ENCODE assay signal across 28 mouse cellular contexts in genomic region chr19:31868971-31869370, GRCm38 (mm10). TPM values are rescaled to one million over a fixed set of nuclear protein-coding genes. Genes with fewer than 3 reads are reported as not detected.
DNase-seq lines count a peak whose midpoint lies in the region; ATAC-seq and TF ChIP-seq lines count a peak whose summit lies in the region.
"Had no signal": no experiment of that assay in that cellular context is flagged by ENCODE, and none has a peak within 500 bp of the region (broad histone marks: within the 10 kb centered on the region; RNA-seq: fewer than 3 reads in every experiment).

No protein-coding gene starts in this region.

- H3K4me2 ChIP-seq in intestine, embryonic 14.5 days (ENCODE audit: low read length): peak overlapping the region; percentile 30
- no peak overlapping the region for H3K4me2 ChIP-seq in liver, embryonic 11.5 days
- peak overlapping the region; percentile 56 for H3K4me2 ChIP-seq in liver, postnatal 0 days (ENCODE audit: low read depth, low read length)
- H3K4me2 ChIP-seq in heart, embryonic 11.5 days: no peak overlapping the region
- no peak overlapping the region for H3K4me2 ChIP-seq in midbrain, embryonic 11.5 days
- H3K4me2 ChIP-seq: forebrain, embryonic 15.5 days; limb, embryonic 13.5 days; lung, embryonic 15.5 days had no signal

- TF ChIP-seq POLR2A in kidney, adult 2 months (IDR thresholded peaks at IDR 0.05; ENCODE audit: low read depth, low read length): no peak

- WGBS in kidney, adult 2 months: 51% methylated on average over 6 of the region's 6 CpGs
- WGBS in intestine, embryonic 14.5 days: 73% methylated on average over 6 of the region's 6 CpGs
- 72% methylated on average over 6 of the region's 6 CpGs for WGBS in liver, embryonic 11.5 days
- WGBS in liver, postnatal 0 days (ENCODE audit: insufficient replicate concordance): 62% methylated on average over 6 of the region's 6 CpGs
- WGBS in heart, embryonic 11.5 days (ENCODE audit: insufficient replicate concordance): 80% methylated on average over 6 of the region's 6 CpGs
- WGBS in midbrain, embryonic 11.5 days: 92% methylated on average over 6 of the region's 6 CpGs

- no peak for TF ChIP-seq EP300 in liver, postnatal 0 days (IDR thresholded peaks at IDR 0.05; ENCODE audit: low read depth)

- ATAC-seq in intestine, embryonic 14.5 days (replicated peaks; ENCODE audit: low FRiP score, low TSS enrichment, low read depth): no peak
- ATAC-seq in liver, embryonic 11.5 days (replicated peaks; ENCODE audit: low FRiP score): no peak
- ATAC-seq in liver, postnatal 0 days: peak; percentile 39
- ATAC-seq in heart, embryonic 11.5 days (replicated peaks; ENCODE audit: insufficient number of reproducible peaks, low FRiP score, low TSS enrichment): no peak
- no peak for ATAC-seq in midbrain, embryonic 11.5 days (ENCODE audit: low FRiP score)
- ATAC-seq: CD4-positive, CD25-positive, alpha-beta regulatory T cell, adult 4 months; forebrain, embryonic 15.5 days; hindbrain, postnatal 0 days had no signal

- no peaks in the 10 kb centered on the region for H3K4me1 ChIP-seq in kidney, adult 2 months (ENCODE audit: control insufficient read depth, insufficient read depth, low read length)
- H3K4me1 ChIP-seq in intestine, embryonic 14.5 days (replicated peaks; ENCODE audit: control insufficient read depth, insufficient read depth, low read length): 0 out of 2 replicates have a peak, but pooled peaks cover 3% of the 10 kb centered on the region
- no peaks in the 10 kb centered on the region for H3K4me1 ChIP-seq in liver, embryonic 11.5 days (replicated peaks; ENCODE audit: control insufficient read depth, insufficient read depth, low read length)
- H3K4me1 ChIP-seq in liver, postnatal 0 days (ENCODE audit: insufficient read depth): no peaks in the 10 kb centered on the region
- no peaks in the 10 kb centered on the region for H3K4me1 ChIP-seq in heart, embryonic 11.5 days (ENCODE audit: control insufficient read depth, insufficient read depth, low read length)
- H3K4me1 ChIP-seq in midbrain, embryonic 11.5 days (ENCODE audit: control insufficient read depth, insufficient read depth, low read length): no peaks in the 10 kb centered on the region
- H3K4me1 ChIP-seq: forebrain, embryonic 15.5 days; heart, embryonic 10.5 days; limb, embryonic 13.5 days; lung, embryonic 15.5 days had no signal

- 0 out of 2 replicates have a peak overlapping the region, but pooled peaks have one; percentile 22 for H3K9ac ChIP-seq in intestine, embryonic 14.5 days (ENCODE audit: low read length)
- H3K9ac ChIP-seq in liver, embryonic 11.5 days (ENCODE audit: low read depth, low read length): no peak overlapping the region
- H3K9ac ChIP-seq in liver, postnatal 0 days (replicated peaks): peak overlapping the region; percentile 62
- no peak overlapping the region for H3K9ac ChIP-seq in heart, embryonic 11.5 days (ENCODE audit: low read depth, low read length)
- H3K9ac ChIP-seq in midbrain, embryonic 11.5 days (ENCODE audit: low read length): no peak overlapping the region
- H3K9ac ChIP-seq: forebrain, embryonic 15.5 days; limb, embryonic 13.5 days; lung, embryonic 15.5 days had no signal

- no peak for TF ChIP-seq CTCF in kidney, adult 2 months (conservative IDR thresholded peaks at IDR 0.05; ENCODE audit: insufficient read depth, insufficient read length, low read depth, low read length)
- no peak for TF ChIP-seq CTCF in liver, postnatal 0 days (IDR thresholded peaks at IDR 0.05; ENCODE audit: low read depth)

- no peaks in the 10 kb centered on the region for H3K36me3 ChIP-seq in kidney, adult 2 months (ENCODE audit: control insufficient read depth, insufficient read depth, low read length)
- no peaks in the 10 kb centered on the region for H3K36me3 ChIP-seq in intestine, embryonic 14.5 days (ENCODE audit: control insufficient read depth, insufficient read depth, low read length)
- H3K36me3 ChIP-seq in liver, embryonic 11.5 days (ENCODE audit: control insufficient read depth, insufficient read depth, low read length): no peaks in the 10 kb centered on the region
- H3K36me3 ChIP-seq in liver, postnatal 0 days (replicated peaks; ENCODE audit: insufficient read depth, low read length): no peaks in the 10 kb centered on the region
- no peaks in the 10 kb centered on the region for H3K36me3 ChIP-seq in heart, embryonic 11.5 days (ENCODE audit: control insufficient read depth, insufficient read depth, low read length)
- H3K36me3 ChIP-seq in midbrain, embryonic 11.5 days (ENCODE audit: control insufficient read depth, insufficient read depth, low read length): no peaks in the 10 kb centered on the region
- H3K36me3 ChIP-seq: forebrain, embryonic 15.5 days; heart, embryonic 10.5 days; limb, embryonic 13.5 days; lung, embryonic 15.5 days had no signal

- peak overlapping the region; percentile 86 for H3K4me3 ChIP-seq in kidney, adult 2 months (ENCODE audit: insufficient read depth, low read depth, low read length)
- peak overlapping the region; percentile 22 for H3K4me3 ChIP-seq in intestine, embryonic 14.5 days (ENCODE audit: low read depth, low read length)
- H3K4me3 ChIP-seq in liver, embryonic 11.5 days (ENCODE audit: low read depth, low read length): peak overlapping the region; percentile 35
- peak overlapping the region; percentile 49 for H3K4me3 ChIP-seq in liver, postnatal 0 days (ENCODE audit: low read depth, low read length)
- no peak overlapping the region for H3K4me3 ChIP-seq in heart, embryonic 11.5 days (ENCODE audit: low read depth, low read length)
- no peak overlapping the region for H3K4me3 ChIP-seq in midbrain, embryonic 11.5 days (ENCODE audit: low read depth, low read length)
- H3K4me3 ChIP-seq: forebrain, embryonic 15.5 days; heart, embryonic 10.5 days; limb, embryonic 13.5 days; lung, embryonic 15.5 days; megakaryocyte, embryonic 14.5 days had no signal

- no peaks in the 10 kb centered on the region for H3K9me3 ChIP-seq in intestine, embryonic 14.5 days (ENCODE audit: control insufficient read depth, low read length)
- no peaks in the 10 kb centered on the region for H3K9me3 ChIP-seq in liver, embryonic 11.5 days (ENCODE audit: control insufficient read depth, low read length)
- H3K9me3 ChIP-seq in liver, postnatal 0 days (ENCODE audit: low read length): no peaks in the 10 kb centered on the region
- H3K9me3 ChIP-seq in heart, embryonic 11.5 days (replicated peaks; ENCODE audit: control insufficient read depth, low read length): no peaks in the 10 kb centered on the region
- H3K9me3 ChIP-seq in midbrain, embryonic 11.5 days (ENCODE audit: control insufficient read depth, low read length): no peaks in the 10 kb centered on the region
- H3K9me3 ChIP-seq: forebrain, embryonic 15.5 days; heart, embryonic 10.5 days; limb, embryonic 13.5 days; lung, embryonic 15.5 days; megakaryocyte, embryonic 14.5 days had no signal

- DNase-seq in kidney, adult 2 months: no peak
- no peak for DNase-seq in kidney, adult 11 months
- DNase-seq in intestine, embryonic 14.5 days (ENCODE audit: low spot score): no peak
- no peak for DNase-seq in liver, embryonic 11.5 days (ENCODE audit: low spot score)
- no peak for DNase-seq in liver, postnatal 0 days
- DNase-seq in midbrain, embryonic 11.5 days (ENCODE audit: low spot score, missing footprints): no peak
- DNase-seq: adrenal gland, postnatal 25 days; cerebellum, adult 8-10 months; cerebellum, postnatal 36 days; gastrocnemius, postnatal 10 days; lung, postnatal 36 days; midbrain, embryonic 14.5 days; right cerebral cortex, postnatal 14 days; spleen, adult 18-20 months; thymus, adult 18-20 months; thymus, postnatal 4 days had no signal

- no peaks in the 10 kb centered on the region for H3K27me3 ChIP-seq in kidney, adult 2 months (replicated peaks; ENCODE audit: control insufficient read depth, insufficient read depth, low read length)
- H3K27me3 ChIP-seq in intestine, embryonic 14.5 days (replicated peaks; ENCODE audit: control insufficient read depth, insufficient read depth, low read length): no peaks in the 10 kb centered on the region
- no peaks in the 10 kb centered on the region for H3K27me3 ChIP-seq in liver, embryonic 11.5 days (replicated peaks; ENCODE audit: control insufficient read depth, insufficient read depth, low read length)
- H3K27me3 ChIP-seq in liver, postnatal 0 days (ENCODE audit: insufficient read depth, low read length): no peaks in the 10 kb centered on the region
- H3K27me3 ChIP-seq in heart, embryonic 11.5 days (ENCODE audit: control insufficient read depth, insufficient read depth, low read length): no peaks in the 10 kb centered on the region
- H3K27me3 ChIP-seq in midbrain, embryonic 11.5 days (ENCODE audit: control insufficient read depth, insufficient read depth, low read length): no peaks in the 10 kb centered on the region
- H3K27me3 ChIP-seq: forebrain, embryonic 15.5 days; limb, embryonic 13.5 days; lung, embryonic 15.5 days; megakaryocyte, embryonic 14.5 days had no signal

- H3K27ac ChIP-seq in kidney, adult 2 months (ENCODE audit: insufficient read depth, low read depth, low read length): peak overlapping the region; percentile 98
- H3K27ac ChIP-seq in intestine, embryonic 14.5 days (ENCODE audit: low read depth): no peak overlapping the region
- H3K27ac ChIP-seq in liver, embryonic 11.5 days (ENCODE audit: low read depth, low read length): peak overlapping the region; percentile 5; the same call in 1 of the 2 replicates
- H3K27ac ChIP-seq in liver, postnatal 0 days (ENCODE audit: low read depth): peak overlapping the region; percentile 84
- H3K27ac ChIP-seq in heart, embryonic 11.5 days (ENCODE audit: low read depth, low read length): no peak overlapping the region
- H3K27ac ChIP-seq in midbrain, embryonic 11.5 days (ENCODE audit: low read depth, low read length): no peak overlapping the region
- H3K27ac ChIP-seq: forebrain, embryonic 15.5 days; heart, embryonic 10.5 days; hindbrain, postnatal 0 days; limb, embryonic 13.5 days; lung, embryonic 15.5 days had no signal

RNA-seq across cellular contexts. Expression of gene A1cf, which starts 0.4 kb away (rescaled TPM):
- 26.3 and 27.9 TPM in 2 replicates for polyA plus RNA-seq in kidney, adult 2 months (2012; rRNA removed)
- polyA plus RNA-seq in intestine, embryonic 14.5 days (2014; fragmentation: Nextera tagmentation; extraction: Ambion mirVana): 3.8 and 5.5 TPM in 2 replicates
- polyA plus RNA-seq in liver, embryonic 11.5 days (2014; fragmentation: Nextera tagmentation; extraction: Ambion mirVana): 10.9 and 11.1 TPM in 2 replicates
- polyA plus RNA-seq in liver, postnatal 0 days (2015; fragmentation: Nextera tagmentation; extraction: Ambion mirVana): 8.8 and 11.5 TPM in 2 replicates
- polyA plus RNA-seq in heart, embryonic 11.5 days (2014; fragmentation: Nextera tagmentation; extraction: Ambion mirVana): 0.62 TPM in 1 of 2 replicates, not detected in the other
- polyA plus RNA-seq in midbrain, embryonic 11.5 days (2014; fragmentation: Nextera tagmentation; extraction: Ambion mirVana): not detected in 2 replicates
- polyA plus RNA-seq: brain, embryonic 14.5 days; embryonic facial prominence, embryonic 14.5 days; forebrain, embryonic 15.5 days; heart, postnatal 0 days; hindbrain, postnatal 0 days; limb, embryonic 13.5 days; lung, embryonic 15.5 days; midbrain, embryonic 14.5 days; neural tube, embryonic 11.5 days had no signal

Comparison
In these comparisons a context has a peak if more than half of its experiments do, and no peak if none do; other contexts are left out.
1. H3K4me2 ChIP-seq: peak in intestine, embryonic 14.5 days (single experiment) and liver, postnatal 0 days (single experiment); none in liver, embryonic 11.5 days (single experiment), heart, embryonic 11.5 days (single experiment) and midbrain, embryonic 11.5 days (single experiment).
2. H3K9ac ChIP-seq: peak in intestine, embryonic 14.5 days (single experiment) and liver, postnatal 0 days (single experiment); none in liver, embryonic 11.5 days (single experiment), heart, embryonic 11.5 days (single experiment) and midbrain, embryonic 11.5 days (single experiment).
3. H3K27ac ChIP-seq: peak in kidney, adult 2 months (single experiment), liver, embryonic 11.5 days (single experiment) and liver, postnatal 0 days (single experiment); none in intestine, embryonic 14.5 days (single experiment), heart, embryonic 11.5 days (single experiment) and midbrain, embryonic 11.5 days (single experiment).
4. H3K4me3 ChIP-seq: peak in kidney, adult 2 months (single experiment), intestine, embryonic 14.5 days (single experiment), liver, embryonic 11.5 days (single experiment) and liver, postnatal 0 days (single experiment); none in heart, embryonic 11.5 days (single experiment) and midbrain, embryonic 11.5 days (single experiment).